Mouse (Mus musculus) heart, adult 9 months (tissue): Measurements from ENCODE around the gene B3galt1.

Experiments used
- DNase-seq, 2 experiments: peaks; one replicate each; pipeline ENCODE4 v3.0.0; 2022; ENCODE audit warnings: low spot score in 2 of 2

Gene B3galt1

DNA sequence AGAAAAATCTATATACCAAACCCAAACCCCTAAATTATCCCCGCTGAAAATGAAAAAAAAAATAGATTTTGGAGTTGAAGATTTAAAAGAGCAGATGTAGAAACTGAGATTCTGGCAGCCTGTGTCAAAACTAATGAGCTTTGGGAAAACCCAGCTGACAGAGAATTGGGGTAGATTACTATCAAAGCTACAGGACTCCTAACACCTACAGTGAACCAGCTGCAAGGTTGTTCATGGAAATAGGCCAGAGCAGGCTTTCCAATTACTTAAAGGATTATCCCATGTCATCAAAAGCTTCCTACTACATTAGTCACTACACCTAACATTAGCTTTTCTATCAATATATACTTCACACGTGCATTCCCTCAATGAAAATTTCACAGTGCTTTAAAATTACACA lies 165.1 kb downstream of the B3galt1 start:
- DNase-seq: no peak

DNA sequence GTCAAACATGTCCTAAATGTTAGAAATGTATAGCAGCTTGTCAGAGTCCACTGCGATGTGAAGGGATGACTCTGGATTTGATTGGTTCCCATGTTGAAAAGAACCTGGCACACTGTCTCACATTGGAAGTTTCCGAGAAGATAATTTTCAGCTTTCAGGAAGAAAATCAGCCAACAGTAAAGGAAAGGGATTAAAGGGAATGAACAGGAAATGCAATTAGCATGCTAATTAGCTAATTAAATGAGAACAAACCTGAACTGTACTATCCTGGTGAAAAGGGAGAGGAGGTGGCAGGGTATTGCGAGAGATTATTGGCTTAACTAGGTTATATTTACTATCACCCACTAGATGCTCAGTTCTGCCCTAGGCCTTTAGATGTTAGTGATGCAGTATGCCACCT lies 185.9 kb downstream of the B3galt1 start:
- DNase-seq: no peak

DNA sequence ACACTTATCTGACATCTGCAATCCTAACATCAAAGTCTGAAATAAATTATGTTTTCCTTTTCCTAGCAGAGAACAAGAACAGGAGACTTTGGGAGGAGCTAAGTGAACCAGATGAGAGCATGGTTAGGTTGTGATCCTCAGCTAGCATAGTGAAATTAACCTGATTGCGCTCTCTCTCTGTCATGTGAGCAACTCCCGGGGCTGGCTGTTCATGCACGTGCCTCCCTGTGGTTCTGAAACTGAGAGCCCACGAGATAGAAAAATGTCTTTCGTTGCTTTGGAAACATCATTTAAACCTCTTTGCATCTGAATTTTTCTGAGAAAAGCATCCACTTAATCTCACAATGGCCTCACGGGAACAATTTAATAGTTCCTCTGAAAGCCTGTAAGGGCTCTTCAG lies 190.8 kb downstream of the B3galt1 start:
- DNase-seq: no peak

GRCm38 (mm10) chr2:67787536-67787935 lies 221.9 kb downstream of the B3galt1 start:
- DNase-seq: no peak

GRCm38 (mm10) chr2:67797561-67797960 lies 231.9 kb downstream of the B3galt1 start:
- DNase-seq: no peak

- DNase-seq: no peak
These were observed 234.3 kb downstream of the B3galt1 start for GRCm38 (mm10) chr2:67799981-67800380.

DNA sequence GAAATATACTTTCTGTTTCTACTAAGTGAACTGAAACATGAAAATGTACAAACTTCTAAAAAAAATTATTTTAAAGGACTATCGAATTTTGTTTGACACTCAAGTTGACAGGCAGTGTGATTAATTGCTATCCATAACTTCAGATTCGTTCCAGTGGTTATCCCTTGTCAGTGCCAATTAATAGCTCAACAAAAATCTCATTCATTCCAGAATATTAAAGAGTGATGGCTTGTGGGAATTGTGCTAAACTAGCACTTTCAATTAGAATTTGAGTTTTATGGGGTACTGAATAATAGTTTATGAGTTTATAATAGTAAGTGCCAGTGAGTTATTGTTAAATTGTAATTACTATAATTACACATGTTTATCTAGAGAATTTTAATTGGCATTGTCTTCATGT lies 250.5 kb downstream of the B3galt1 start:
- no peak for DNase-seq

- DNase-seq: no peak
These were observed 252.3 kb downstream of the B3galt1 start for GRCm38 (mm10) chr2:67818014-67818413.

- no peak for DNase-seq
These were observed 256.7 kb downstream of the B3galt1 start for GRCm38 (mm10) chr2:67822360-67822759.

- peak; percentile 46 to 73 for DNase-seq
These were observed 262.0 kb downstream of the B3galt1 start for GRCm38 (mm10) chr2:67827697-67828096.

DNA sequence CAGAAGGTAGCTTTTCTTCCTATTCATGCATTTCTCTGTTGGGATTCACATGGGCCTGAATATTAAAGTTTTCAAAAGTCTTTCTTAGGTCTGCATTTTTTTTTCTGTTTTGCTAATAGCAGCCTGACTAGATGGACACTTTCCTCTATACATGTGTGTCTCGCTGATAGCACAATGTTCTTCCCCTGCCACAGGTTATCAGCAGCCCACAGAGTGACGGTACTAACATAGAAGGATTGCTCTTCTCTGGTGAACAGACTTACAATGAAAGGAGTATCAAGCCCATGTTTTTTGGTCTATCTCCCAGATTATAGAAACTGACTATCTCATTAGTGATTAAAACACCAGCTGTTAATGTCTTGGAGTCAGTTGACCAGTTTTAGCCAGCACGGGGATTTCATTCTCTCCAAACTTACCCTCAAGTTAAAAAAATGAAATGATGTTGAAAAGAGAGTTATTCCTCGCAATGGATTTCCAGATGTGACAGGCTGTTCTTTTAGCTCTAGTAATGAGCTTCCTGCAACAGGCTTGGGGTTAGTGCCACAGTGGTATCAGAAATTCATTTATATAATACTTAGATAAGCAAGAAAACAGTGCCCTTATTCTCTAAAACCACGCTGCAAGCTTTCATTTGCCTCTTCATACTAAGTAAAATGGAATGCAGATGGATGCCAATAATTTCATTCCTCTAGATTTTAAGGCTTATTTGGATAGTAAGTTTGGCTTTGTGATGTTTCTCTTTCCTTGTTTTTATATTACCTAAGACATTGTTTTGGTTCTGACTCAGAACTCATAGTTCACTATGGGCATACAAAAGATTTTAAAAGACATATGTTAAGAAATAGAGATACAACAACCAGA lies 263.6 kb downstream of the B3galt1 start:
- peak; percentile 27 to 59 for DNase-seq

- no peak for DNase-seq
These were observed 282.1 kb downstream of the B3galt1 start for GRCm38 (mm10) chr2:67847806-67848205.

GRCm38 (mm10) chr2:67850725-67851124 lies 285.1 kb downstream of the B3galt1 start:
- DNase-seq: no peak

- no peak for DNase-seq
These were observed 292.7 kb downstream of the B3galt1 start for GRCm38 (mm10) chr2:67858340-67858739.

GRCm38 (mm10) chr2:67859004-67859403 lies 293.3 kb downstream of the B3galt1 start:
- DNase-seq: no peak

DNA sequence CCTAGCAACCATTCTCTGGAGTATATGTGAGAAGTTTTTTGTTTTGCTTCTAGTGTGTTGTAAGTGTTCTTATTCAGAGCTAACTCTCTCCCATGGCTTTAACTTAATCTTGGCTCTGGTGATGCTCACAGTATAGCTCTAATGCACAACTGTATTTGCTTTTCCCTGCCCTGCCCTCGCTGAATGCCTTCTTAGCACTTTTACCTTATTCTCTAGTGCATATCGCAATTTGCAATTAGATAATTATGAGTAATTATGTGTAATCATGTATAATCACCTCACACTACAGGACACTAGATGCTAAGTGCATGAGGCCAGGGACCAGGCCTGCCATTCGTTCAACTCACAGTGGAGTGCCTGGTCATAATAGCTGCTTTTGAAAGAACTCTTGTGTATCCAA lies 307.7 kb downstream of the B3galt1 start:
- no peak for DNase-seq

DNA sequence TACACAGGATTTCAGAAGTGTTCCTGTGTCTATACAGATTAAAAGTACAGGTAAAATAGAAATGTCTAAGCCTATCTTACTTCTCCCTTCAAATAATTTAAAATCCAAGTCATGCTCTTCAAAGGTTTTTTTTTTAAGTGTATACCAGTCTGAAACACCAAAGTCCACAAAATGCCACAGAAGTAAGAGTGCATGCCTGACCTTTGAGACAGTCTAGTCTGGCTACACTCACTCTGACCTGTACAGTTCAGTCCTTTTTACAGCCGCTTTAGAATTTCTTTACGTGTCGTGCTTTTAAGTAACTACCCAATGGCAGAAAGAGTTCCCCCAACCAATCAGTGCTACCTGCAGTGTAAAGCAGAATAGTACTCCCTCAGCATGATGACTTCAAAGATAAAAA lies 314.2 kb downstream of the B3galt1 start:
- DNase-seq: no peak

DNA sequence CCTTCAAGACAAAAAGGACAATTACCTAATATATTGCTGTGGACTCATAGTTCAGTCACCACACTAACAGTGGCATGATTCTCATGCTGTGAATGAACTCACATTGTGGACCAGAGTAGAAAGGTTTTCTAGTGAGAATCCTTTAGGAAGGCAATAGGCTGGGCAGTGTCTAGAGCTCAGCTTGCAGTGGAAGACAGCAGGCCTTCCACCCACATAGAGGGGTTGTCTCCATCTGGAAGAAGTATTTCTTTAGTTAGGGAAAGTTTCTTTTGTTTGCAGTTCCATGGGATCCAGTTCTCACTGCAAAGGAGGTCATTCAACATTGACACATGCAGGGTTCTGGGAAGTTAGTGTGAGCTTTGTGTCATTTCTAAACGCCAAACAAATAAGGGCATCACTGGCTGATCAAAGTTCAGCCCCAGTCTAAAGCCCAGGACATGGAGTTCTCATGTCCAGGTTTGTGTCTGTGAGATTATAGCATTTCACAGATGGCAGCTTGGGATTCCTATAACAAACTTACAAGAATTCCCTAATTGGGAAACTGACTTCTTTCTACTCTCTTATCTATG lies 316.1 kb downstream of the B3galt1 start:
- no peak for DNase-seq

DNA sequence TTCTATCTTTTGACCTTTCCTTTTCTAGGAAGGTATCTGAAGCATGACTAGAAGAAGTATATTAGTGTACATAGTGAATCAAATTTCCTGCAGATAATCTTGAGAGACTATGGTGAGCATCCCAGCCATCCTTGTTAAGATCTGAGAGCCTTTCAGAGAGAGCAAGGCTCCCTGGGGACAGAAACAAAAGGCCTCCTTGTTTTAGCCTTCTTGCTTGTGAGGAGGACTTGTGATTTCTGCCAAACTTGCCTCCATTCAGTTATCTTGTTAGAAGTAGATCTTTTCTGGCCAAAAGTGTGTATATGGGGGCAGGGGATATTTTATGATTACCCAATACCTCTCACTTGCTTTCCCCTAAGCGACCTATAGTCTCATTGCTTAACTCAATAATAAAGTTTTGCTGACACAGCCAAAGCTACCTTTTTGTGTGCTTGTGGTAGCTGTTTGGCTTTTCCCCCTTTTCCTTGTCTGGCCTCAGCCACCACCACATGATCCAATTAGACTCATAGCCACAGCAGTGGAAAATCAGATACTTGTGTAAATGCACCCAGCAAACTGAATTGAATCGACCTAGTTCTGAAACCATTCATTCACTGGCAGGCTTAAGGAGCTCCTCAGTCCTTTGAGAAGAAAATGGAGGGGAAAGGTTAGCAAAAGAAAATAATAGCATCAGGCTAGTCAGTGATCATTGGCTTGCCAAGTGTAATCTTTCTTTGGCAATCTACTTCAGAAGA lies 332.5 kb downstream of the B3galt1 start:
- no peak for DNase-seq

- no peak for DNase-seq
These were observed 335.9 kb downstream of the B3galt1 start for GRCm38 (mm10) chr2:67901574-67901973.

GRCm38 (mm10) chr2:67902651-67903292 lies 337.1 kb downstream of the B3galt1 start:
- no peak for DNase-seq

DNA sequence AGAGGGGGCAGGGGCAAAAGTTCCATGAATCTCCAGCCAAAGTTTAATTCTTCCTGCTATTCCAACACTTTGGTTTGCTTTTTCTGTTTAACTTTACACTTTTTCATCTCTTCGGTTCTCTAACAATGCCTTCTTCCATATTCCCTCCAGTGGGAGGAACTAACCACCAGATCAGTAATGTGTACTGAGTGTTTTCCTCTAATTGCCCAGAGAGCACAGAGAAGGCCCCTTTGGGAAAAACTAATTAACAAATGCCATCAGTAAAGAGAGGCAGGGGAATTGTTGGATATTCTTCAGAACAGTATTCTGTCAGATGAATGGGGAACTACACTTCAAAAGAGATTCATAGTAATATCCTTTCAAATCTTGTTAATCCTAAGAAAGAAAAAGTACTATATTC lies 338.1 kb downstream of the B3galt1 start:
- no peak for DNase-seq
